Mouse (Mus musculus): ENCODE measurements around the gene Abcg1.

Gene Abcg1

DNA sequence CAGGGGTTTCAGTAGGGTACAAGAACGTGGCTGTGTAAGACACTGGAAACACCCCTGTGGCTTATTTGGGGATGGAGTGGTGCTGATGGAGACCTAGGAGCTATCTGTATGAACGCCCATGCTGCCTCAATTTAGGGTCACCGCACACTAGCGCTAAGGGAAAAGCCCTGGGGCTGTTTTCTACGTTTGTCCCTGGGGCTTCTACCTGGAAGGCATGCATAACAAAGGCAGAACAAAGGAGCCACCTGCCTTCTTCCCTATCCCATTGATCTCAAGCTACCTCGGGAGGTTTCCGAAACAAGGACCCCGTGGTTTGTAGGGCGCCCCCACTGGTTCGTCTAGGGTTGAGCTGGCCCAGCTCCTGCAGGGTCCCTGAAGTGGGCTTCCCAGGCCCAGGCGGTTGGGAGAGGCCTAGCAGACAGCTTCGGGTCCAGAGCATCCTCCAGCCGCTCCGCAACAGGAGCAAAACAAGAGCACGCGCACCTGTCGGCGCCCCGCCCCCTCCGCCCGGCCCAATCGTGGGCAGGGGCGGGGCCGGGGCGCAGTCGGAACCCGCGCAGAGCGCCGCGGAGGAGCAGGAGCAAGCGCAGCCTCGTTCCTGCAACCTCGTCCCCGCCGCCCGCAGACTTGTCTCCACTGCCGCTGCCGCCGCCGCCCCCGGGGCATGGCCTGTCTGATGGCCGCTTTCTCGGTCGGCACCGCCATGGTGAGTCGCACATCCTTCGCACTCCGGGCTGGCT, at the start of gene Abcg1:
Gene Abcg1, plus strand, starts transcription at position 525 of the 740 bp plus-strand sequence.
- no peak for DNase-seq (ENCODE audit: low read depth, low spot score)

DNA sequence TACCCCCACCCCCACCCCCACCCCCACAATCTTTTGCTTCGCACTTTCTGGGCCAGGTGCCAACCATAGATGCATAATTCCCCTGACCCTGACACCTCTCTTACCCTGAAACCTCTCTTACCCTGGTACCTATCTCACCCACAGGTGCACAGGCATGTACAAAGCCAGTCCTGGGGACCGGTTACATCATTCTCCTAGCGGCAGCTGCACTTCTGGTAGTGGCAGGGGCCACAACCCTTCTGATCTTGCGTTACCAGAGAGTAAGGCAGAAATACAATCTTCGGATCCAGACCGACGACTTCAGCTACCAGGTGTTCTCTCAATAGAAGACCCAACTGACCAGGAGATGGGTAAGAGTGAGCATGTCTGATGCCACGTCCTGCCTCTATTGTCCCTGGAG, 49.1 kb upstream of the Abcg1 start:
- no peak for DNase-seq (ENCODE audit: low read depth, low spot score)

DNA sequence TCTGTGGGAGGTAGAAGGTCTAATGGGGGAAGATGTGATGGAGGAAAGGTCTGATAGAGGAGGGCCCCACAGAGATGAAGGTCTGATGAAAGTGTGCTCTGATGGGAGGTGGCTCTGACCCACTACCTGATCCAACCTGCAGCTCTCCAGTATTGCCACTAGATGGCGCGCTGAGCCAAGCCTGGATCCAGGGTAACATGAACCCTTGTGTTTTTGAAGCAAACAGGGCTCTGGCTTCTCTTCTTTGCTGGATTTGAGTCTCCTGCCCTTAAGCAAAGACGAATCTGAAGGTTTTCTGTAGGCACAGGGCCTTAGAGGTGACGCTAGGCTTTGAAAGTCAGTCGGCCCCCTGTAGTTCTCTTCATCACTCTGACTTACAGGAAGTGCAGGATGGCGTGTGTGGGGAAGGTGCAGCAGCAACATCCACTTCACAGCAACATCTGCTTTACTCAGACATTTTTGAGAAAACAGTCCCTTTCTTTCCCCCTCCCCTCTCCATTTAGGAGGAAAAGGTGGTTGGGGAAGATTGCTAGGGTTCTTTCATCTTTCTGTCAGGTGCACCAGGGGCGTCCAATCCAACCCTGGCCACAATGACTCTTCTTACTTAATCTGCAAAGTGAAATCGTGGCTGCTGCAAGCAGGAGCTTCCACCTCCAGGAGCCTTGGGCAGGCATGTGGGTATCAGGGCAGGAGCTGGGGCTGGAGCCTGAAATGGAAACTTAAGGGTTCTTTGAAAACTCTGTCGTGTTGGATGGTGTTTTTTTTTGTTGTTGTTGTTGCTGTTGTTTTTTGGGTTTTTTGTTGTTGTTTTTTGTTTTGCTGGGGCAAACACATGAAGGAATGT, 45.7 kb upstream of the Abcg1 start:
- peak; percentile 71 for DNase-seq (ENCODE audit: low read depth, low spot score)

DNA sequence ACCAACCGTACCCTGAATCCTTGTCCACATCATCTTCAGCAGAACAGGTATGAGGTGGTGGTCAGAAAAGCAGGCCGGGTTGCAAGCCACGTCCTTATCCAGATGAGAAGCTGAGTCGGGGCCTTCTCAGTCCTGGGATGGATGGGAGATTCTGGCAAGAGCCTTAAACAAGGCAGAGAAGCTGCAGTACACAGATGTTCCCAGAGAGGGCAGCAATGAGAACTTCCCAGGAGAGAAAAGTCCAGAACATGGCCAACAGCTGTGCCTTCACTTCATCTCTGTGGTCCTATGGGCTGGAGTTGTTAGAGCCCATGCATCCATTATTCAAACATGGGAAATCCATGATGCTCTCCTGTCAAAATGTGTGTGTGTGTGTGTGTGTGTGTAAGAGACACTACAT, 39.2 kb upstream of the Abcg1 start:
- DNase-seq (ENCODE audit: low read depth, low spot score), result peak; percentile 64

DNA sequence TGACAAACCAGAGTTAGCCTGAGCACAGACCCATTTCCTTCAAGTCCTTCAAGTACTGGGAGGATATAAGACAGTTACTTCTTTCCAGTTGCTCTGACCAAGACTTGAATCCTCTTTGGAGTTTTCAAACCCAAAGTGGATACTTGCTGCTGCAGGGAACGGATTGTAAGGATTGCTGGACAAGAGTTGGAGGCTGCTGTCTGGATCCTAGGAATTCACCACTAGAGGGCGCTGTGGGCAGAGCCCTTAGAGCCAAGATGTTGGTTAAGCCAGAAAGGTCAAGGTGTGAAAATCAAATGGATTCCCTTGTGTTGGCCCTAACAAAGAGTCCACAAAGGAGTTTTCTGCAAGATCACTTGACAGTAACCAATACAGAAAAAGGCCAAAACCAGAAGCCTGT, 38.0 kb upstream of the Abcg1 start:
- DNase-seq (ENCODE audit: low read depth, low spot score), result peak; percentile 42

DNA sequence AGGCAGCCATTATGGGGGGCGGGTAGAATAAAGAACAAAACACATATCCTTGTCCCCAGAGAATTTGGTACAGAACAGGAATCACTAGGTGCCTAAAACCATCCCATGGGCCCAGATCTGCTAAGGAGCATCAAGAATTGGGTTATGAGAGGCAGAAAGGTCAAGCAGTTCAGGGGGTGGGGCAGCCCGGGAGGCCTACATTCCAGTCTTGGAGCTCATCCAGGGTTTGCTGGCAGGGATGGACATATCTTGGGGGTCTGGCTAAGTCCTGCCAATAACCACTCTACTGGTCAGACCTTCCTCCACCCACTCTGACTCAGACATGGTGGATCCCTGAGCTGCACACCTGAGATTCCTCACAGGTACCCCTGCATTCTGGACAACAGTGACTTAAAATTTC, 37.4 kb upstream of the Abcg1 start:
- no peak for DNase-seq (ENCODE audit: low read depth, low spot score)

DNA sequence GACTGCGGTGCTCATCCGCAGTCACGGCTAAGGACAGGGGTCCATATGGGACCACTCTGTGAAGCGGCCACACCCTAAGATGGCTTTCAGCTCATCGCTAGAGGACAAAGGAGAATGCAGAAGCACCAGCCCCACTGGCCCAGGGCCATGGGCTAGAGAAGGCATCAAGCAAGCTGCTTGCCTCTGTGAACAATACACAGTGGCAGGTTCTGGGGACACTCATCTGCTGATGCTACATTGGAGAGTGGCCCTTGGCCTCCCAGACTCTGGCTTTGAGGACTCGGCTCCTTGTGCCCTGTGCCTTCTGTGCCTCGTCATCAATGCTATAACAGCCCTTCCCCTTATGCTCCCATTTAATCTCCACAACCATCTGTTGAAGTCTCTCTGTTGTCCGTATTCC, 36.2 kb upstream of the Abcg1 start:
- DNase-seq (ENCODE audit: low read depth, low spot score), result no peak

DNA sequence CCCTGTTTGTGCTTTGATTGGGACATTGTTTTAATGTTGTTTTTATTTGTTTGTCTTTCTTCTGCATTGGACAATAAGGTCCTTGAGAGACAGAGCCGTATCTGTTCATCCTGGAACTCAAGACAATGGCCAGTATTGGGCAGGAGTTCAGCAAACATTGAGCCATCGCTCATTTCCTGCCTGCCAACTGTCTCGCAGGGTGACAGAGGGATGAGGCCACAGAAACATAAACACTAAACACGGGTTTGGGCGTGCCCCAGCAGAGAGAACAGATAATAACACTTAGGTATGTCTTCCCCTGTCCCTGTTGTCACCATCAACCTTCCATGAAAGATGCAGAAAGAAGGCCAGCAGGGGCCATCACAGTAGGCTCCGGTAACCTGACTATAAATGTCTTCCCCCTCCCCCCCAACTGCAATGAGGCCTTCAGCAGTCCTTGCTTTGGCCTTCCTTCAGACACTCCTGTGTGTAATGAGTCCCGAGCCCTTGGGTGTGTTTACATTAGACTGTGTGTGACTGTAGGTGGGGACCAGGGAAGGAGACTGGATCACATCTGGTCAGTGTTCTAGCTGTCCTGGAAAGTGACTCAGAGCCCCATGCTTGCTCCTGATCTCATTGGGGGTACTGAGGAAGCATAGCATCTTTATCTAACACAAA, 33.2 kb upstream of the Abcg1 start:
- no peak for DNase-seq (ENCODE audit: low read depth, low spot score)

DNA sequence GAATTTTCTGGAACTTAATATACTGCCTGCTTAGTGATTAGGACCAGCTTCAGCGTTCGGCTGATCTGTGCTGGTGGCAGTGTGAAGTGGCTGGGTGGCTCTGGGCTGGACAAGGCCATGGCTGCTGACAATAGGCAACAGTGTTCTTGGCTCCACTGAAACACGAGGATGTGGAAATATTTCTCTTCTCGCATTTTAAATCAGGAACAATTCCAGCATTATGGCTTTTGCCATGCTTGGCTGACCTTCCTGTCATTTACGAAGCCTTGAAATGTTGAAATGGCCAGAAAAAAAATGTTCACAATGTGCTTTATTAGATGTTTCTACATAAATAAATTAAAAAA, 32.7 kb upstream of the Abcg1 start:
- no peak for DNase-seq (ENCODE audit: low read depth, low spot score)

DNA sequence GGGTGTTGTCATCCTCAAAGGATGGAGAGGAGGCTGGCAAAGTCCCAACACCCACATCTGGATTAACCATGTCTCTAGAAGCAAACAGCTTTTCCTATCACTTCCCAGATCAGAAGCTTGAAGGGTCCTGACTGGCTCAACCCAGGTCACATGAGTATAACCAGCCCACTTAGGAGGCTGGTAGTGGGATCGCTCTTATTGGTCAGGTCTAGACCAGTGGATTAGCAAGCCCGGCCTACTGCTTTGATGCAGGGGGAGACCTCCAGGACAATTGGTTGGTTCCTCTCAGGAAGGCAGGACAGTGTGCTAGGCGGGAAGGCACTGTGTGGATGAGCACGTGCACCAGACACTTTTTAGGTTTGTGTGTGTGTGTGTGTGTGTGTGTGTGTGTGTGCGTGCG, 30.5 kb upstream of the Abcg1 start:
- DNase-seq (ENCODE audit: low read depth, low spot score), result no peak

DNA sequence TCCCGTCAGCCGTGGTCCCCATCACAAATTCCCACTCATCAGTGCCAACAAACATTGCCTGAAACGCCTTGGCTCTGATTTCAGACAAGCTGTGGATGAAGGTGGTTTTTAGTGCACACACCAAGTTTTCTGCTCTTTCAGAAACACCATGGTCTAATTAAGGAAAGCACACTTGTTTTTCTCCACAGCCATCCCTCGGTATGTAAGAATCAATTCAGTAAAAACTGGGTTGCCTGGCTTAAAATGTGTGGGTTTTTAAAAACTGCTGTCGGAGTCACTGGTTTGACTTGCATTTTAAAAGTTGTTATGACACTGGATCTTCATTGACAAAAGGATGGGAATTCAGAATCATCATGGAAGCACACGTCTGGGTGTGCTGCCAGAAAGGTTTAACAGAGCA, 29.8 kb upstream of the Abcg1 start:
- no peak for DNase-seq (ENCODE audit: low read depth, low spot score)

DNA sequence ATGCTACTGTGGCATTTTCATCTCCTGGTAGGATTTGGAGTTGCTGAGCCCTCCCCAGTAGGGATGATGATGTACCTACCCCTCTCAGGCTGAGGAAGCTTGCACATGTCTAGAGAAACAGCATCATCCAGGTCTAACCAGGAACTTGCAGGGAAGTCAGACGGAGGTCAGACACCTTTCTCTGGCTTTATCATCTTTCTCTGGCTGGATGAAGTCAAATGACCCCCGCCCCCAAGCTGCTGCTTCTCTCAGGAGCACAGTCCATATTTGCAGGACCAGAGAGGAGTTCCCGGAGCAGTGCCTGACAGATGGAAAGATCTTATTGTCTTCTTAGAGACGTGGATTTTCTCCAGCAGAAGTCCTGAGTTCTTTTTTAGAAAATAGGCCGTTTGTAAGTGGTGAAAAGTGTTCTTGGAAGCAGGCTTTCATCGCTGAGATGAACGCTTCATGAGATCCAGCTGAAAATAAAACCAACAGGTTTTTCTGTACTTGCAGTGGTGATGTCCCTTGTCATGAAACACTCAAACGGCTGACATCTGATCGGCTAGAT, 28.6 kb upstream of the Abcg1 start:
- no peak for DNase-seq (ENCODE audit: low read depth, low spot score)

DNA sequence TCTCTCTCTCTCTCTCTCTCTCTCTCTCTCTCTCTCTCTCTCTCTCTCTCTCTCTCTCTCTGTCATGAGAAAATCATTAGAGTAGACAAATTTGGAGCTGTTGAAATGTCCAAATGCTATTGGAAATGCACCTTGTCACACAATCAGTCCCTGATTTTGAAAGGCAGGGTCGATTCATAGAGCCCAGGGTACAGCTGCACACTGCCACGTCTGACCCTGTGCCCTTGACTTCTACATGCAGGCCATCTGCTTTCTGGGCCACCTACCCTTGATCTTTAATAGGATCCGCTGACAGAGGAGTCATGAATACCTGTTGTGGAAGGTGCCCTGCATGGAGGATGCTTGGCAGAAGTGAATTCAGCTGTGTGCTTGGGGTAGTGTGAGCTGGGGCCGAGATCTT, 28.1 kb upstream of the Abcg1 start:
- no peak for DNase-seq (ENCODE audit: low read depth, low spot score)

DNA sequence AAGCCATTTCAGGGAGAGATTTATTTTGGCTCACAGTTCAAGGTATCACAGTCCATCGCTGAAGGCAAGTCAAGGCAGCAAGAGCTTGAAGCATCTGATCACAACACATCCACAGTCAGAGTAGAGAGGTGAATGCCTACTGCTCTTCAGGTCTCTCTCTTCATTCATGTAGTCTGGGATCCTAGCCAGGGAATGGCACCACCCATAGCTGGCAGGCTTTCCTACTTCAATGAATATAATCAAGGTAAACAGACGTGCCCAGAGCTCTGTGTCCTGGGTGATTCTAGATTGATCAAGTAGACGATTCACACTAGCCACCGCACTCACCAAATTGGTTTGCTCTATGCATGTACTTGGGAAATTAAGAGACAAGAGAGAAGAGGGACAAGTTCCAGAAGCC, 25.1 kb upstream of the Abcg1 start:
- no peak for DNase-seq (ENCODE audit: low read depth, low spot score)

DNA sequence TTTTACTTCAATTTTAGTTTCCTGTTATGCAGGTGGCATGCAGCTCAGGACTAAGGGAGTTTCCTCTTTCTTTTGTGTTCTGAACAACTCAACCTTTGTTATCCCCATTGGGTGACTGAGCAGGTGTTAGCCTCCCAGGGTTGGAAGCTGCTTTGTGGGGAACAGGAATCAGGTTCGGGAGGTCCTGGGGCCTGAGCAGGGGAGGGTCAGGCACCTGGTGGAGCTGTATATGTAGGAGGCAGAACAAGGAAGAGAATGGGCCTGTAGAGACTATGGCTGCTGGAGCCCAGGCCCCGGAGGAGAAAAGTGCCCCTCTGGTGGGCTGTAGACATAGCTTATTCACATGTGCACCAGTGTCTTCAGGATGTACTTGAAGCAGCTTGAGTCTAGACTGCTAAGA, 24.2 kb upstream of the Abcg1 start:
- no peak for DNase-seq (ENCODE audit: low read depth, low spot score)

DNA sequence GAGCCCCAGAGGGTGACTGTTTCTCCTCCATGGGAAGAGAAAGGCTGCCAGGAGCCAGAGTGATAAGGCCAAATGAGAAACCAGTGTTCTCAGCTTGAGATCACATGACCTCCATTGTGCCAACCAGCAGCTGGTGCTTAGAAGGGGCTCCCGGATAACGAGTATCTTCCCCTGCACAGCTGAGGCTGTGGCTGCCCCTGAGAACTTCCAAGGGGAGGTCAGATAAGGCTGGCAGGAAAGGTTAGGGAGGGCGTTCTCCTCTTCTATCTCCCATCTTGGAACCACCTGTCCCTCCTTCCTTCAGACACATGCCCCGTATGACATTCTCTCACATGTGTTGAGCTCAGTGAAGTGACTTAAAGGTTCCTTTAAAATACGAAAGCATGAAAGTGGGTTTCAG, 23.3 kb upstream of the Abcg1 start:
- DNase-seq (ENCODE audit: low read depth, low spot score), result no peak

DNA sequence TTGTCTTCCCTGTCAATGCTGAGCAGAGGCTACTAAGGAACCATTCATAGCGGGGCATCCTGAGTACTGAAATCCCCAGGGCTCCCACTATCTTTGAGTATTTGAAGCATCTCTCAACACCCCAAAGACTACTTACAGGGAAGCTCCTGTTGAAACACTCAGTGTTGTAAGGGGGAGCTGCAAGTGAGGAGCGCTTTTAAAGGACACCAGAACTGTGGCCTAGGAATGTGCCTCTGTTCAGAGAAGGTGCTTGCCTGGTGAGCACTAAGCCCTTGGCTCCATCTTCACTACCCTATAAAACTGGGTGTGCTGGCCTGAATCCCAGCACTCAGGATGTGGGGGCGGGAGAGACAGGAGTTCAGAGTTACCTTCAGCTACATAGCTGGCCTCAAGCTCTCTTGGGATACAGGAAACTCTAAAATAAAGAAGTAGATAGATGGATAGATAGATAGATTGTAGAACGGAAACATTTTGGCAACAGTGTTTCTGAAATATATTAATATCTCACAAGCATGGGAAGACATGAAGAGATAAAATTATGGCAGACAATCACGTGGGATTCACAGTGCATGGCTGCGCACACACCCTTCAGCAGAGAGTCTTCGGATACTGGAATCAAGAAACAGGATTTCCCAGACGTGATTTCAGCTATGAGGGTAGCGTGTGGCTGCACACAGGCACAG, 22.7 kb upstream of the Abcg1 start:
- no peak for DNase-seq (ENCODE audit: low read depth, low spot score)

DNA sequence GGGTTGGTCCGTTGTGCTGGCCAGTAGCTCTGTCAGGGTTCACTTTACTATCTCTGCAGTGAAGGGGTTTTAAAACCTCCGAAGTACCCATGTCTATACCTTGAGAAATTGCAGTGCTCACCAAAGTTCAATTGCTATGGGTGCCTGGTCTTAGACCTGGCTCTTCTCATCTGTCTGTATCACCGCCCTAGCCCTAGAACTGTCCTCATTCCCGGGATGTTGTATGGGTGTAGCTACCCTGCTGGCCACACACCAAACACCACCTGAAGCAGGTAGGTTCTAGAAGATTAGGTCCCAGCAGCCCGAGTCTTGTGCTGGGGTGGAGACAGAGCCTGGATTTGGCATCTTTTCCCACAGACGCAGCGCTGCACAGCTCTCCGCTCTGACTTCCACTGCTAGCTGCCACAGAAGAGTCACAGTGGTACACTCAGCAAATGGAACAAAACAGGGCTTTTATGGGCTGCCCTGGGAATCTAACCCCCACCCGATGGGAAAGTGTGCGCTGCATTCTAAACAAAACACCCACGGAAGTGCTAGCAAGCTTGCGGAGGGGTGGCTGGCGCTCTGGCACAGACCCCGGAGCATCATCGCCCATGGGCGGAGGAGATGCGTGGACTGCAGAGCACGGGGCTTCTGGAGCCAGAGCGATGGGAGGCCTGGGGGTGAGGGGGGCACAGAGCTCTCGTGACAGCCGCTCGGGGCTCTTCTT, 21.2 kb upstream of the Abcg1 start:
- DNase-seq (ENCODE audit: low read depth, low spot score), result no peak

DNA sequence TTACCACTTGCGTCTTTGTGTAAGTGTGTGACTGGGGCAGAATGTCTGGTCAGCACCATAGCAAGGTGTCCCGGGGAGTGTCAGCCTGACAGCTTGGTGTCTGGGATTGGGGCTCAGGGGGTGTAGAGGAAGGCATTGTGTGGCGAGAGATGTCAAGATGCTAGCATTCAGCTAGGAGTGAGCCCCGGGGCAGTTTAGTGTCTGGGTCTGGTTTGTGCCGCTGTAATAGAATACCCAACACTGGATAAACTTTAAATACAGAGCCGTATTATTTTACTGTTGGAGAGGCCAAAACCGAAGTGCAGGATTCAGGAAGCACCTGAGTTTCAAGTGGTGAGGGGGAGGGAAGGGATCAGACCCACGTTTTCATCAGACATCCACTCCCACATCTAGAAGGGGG, 20.1 kb upstream of the Abcg1 start:
- no peak for DNase-seq (ENCODE audit: low read depth, low spot score)

DNA sequence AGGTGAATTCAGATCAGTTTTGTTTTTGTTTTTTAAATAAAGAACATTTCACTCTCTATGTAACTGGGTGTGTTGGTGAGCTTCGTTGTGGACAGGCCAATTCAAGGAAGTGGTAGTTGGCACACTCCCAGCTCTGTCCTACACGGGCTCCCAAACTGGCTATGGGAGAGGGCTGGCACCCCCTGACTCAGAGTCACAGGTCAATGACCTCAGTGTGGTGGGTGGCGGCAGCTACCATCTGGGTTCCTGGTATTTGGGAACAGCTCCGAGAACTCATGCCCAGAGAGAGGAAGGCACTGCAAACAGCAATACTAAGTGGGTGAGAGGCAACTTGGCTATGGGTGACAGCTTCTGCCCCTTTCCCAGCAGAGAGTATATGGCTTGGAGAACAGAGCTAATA, 19.1 kb upstream of the Abcg1 start:
- no peak for DNase-seq (ENCODE audit: low read depth, low spot score)

DNA sequence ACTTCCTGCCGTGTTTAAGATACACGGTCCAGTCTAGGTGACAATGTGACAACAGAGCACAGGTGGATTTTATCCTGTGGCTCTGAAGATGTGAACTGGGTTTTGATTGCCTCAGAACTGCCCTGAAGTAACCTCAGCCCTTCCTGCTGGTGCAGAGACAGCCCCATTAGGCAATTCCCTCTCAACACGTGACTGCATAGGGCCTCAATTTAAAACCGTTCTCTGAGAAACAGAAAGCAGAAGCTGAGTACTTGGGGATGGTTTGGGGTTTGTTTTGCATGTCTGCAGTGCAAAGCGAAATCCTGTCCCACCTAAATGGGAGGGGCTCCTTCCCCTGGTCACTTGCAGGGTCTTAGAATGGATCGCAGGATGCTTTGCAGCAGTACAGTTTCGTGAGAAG, 17.8 kb upstream of the Abcg1 start:
- DNase-seq (ENCODE audit: low read depth, low spot score), result no peak
